ENCODE assay signal across 8 mouse cellular contexts in genomic region chr14:18326968-18327672, GRCm38 (mm10). TPM values are rescaled to one million over a fixed set of nuclear protein-coding genes. Genes with fewer than 3 reads are reported as not detected.
DNase-seq lines count a peak whose midpoint lies in the region; ATAC-seq and TF ChIP-seq lines count a peak whose summit lies in the region.

No protein-coding gene starts in this region.

- peak overlapping the region; percentile 20 for H3K9ac ChIP-seq in ES-Bruce4 (ENCODE audit: low read depth, poor library complexity, severe bottlenecking)
- H3K9ac ChIP-seq in kidney, embryonic 14.5 days (ENCODE audit: low read depth, low read length) = peak overlapping the region; percentile 56
- H3K9ac ChIP-seq in lung, embryonic 14.5 days = peak overlapping the region; percentile 52

- DNase-seq in 3134 (ENCODE audit: extremely low read depth, insufficient read length, low spot score) = peak; percentile 5
- peak; percentile 49 to 58 for DNase-seq in cerebellum, postnatal 25 days
- peak; percentile 9 to 16 for DNase-seq in heart, adult 9 months (ENCODE audit: low spot score in 2 of 2)
- DNase-seq in lung, embryonic 14.5 days = peak; percentile 31
- peak; percentile 39 for DNase-seq in right cerebral cortex, postnatal 4 days

- TF ChIP-seq POLR2A in ES-Bruce4 (IDR thresholded peaks at IDR 0.05; ENCODE audit: insufficient read depth, low read length) = no peak

- H3K9me3 ChIP-seq in ES-Bruce4 (replicated peaks; ENCODE audit: control insufficient read depth, insufficient read depth, low read length, poor library complexity, severe bottlenecking) = no peaks in the 10 kb centered on the region
- H3K9me3 ChIP-seq in kidney, embryonic 14.5 days (ENCODE audit: control insufficient read depth, low read length) = no peaks in the 10 kb centered on the region
- H3K9me3 ChIP-seq in lung, embryonic 14.5 days (ENCODE audit: low read depth, low read length) = no peaks in the 10 kb centered on the region

- peaks cover 2% of the 10 kb centered on the region; the same call in 1 of the 2 replicates for H3K36me3 ChIP-seq in ES-Bruce4 (ENCODE audit: control insufficient read depth, insufficient read depth, low read length, poor library complexity, severe bottlenecking)
- peaks cover 4% of the 10 kb centered on the region; the same call in 1 of the 2 replicates for H3K36me3 ChIP-seq in kidney, embryonic 14.5 days (ENCODE audit: control insufficient read depth, insufficient read depth, low read length)
- H3K36me3 ChIP-seq in lung, embryonic 14.5 days (ENCODE audit: insufficient read depth) = peaks cover 16% of the 10 kb centered on the region

- H3K4me2 ChIP-seq in kidney, embryonic 14.5 days (replicated peaks; ENCODE audit: low read depth, low read length) = peak overlapping the region; percentile 79
- peak overlapping the region; percentile 74 for H3K4me2 ChIP-seq in lung, embryonic 14.5 days

- TF ChIP-seq CTCF in ES-Bruce4 (IDR thresholded peaks at IDR 0.05; ENCODE audit: low read depth, low read length) = no peak
- TF ChIP-seq CTCF in lung, embryonic 14.5 days (IDR thresholded peaks at IDR 0.05; ENCODE audit: low read depth) = no peak

- peaks cover 2% of the 10 kb centered on the region for H3K4me1 ChIP-seq in ES-Bruce4 (ENCODE audit: control insufficient read depth, insufficient read depth, low read length)
- H3K4me1 ChIP-seq in kidney, embryonic 14.5 days (ENCODE audit: control insufficient read depth, insufficient read depth, low read length) = peaks cover 12% of the 10 kb centered on the region; the same call in 1 of the 2 replicates
- H3K4me1 ChIP-seq in lung, embryonic 14.5 days (ENCODE audit: insufficient read depth) = peaks cover 6% of the 10 kb centered on the region

- no peak for TF ChIP-seq EP300 in ES-Bruce4 (IDR thresholded peaks at IDR 0.05; ENCODE audit: insufficient read depth, low read depth, low read length)

- ATAC-seq in kidney, embryonic 14.5 days (ENCODE audit: low FRiP score, low TSS enrichment) = peak; percentile 77
- peak; percentile 19; the same call in 1 of the 2 replicates for ATAC-seq in lung, embryonic 14.5 days (ENCODE audit: insufficient read depth)
- no peak for ATAC-seq in megakaryocyte-erythroid progenitor cell, adult 5-6 weeks (replicated peaks; ENCODE audit: low FRiP score, low TSS enrichment, poor library complexity, severe bottlenecking)

- H3K27me3 ChIP-seq in ES-Bruce4 (ENCODE audit: control insufficient read depth, insufficient read depth, low read length, poor library complexity, severe bottlenecking) = peaks cover 2% of the 10 kb centered on the region
- H3K27me3 ChIP-seq in kidney, embryonic 14.5 days (ENCODE audit: control insufficient read depth, insufficient read depth, low read length) = no peaks in the 10 kb centered on the region
- no peaks in the 10 kb centered on the region for H3K27me3 ChIP-seq in lung, embryonic 14.5 days (ENCODE audit: insufficient read depth, low read length)

- H3K27ac ChIP-seq in ES-Bruce4 (ENCODE audit: insufficient read depth, low read length) = no peak overlapping the region
- no peak overlapping the region for H3K27ac ChIP-seq in kidney, embryonic 14.5 days (ENCODE audit: low read depth, low read length)
- H3K27ac ChIP-seq in lung, embryonic 14.5 days (ENCODE audit: low read depth) = no peak overlapping the region

- H3K4me3 ChIP-seq in ES-Bruce4 (ENCODE audit: low read depth, low read length) = peak overlapping the region; percentile 66
- H3K4me3 ChIP-seq in kidney, embryonic 14.5 days (ENCODE audit: low read length) = peak overlapping the region; percentile 48
- H3K4me3 ChIP-seq in lung, embryonic 14.5 days (ENCODE audit: low read depth, low read length) = peak overlapping the region; percentile 37

- 2% methylated on average over 37 of the region's 37 CpGs for WGBS in kidney, embryonic 14.5 days
- WGBS in lung, embryonic 14.5 days = 3% methylated on average over 37 of the region's 37 CpGs

RNA-seq across cellular contexts. Expression of gene Ube2e1, which starts 4.5 kb away (rescaled TPM):
- polyA plus RNA-seq in ES-Bruce4 (2011; ENCODE audit: insufficient read depth, insufficient read length, low read depth, missing spikeins) = 128 and 144 TPM in 2 replicates
- polyA plus RNA-seq in kidney, embryonic 14.5 days (2014; fragmentation: Nextera tagmentation; extraction: Ambion mirVana) = 48.9 and 120 TPM in 2 replicates
- 49.5 and 50.0 TPM in 2 replicates for polyA plus RNA-seq in lung, embryonic 14.5 days (2014; fragmentation: Nextera tagmentation; extraction: Ambion mirVana)
- 85.8 and 104 TPM in 2 replicates for total RNA-seq in megakaryocyte-erythroid progenitor cell, adult 5-6 weeks (2014; fragmentation: Nextera tagmentation)
- total RNA-seq in megakaryocyte-erythroid progenitor cell, adult 5-6 weeks (2017) = 55.6 and 69.5 TPM in 2 replicates

RNA-seq across cellular contexts. Expression of gene Rpl15, which starts 55.9 kb away (rescaled TPM):
- polyA plus RNA-seq in ES-Bruce4 (2011; ENCODE audit: insufficient read depth, insufficient read length, low read depth, missing spikeins) = 1,134 and 1,178 TPM in 2 replicates
- polyA plus RNA-seq in kidney, embryonic 14.5 days (2014; fragmentation: Nextera tagmentation; extraction: Ambion mirVana) = 551 and 698 TPM in 2 replicates
- polyA plus RNA-seq in lung, embryonic 14.5 days (2014; fragmentation: Nextera tagmentation; extraction: Ambion mirVana) = 533 and 550 TPM in 2 replicates
- 2,368 and 2,511 TPM in 2 replicates for total RNA-seq in megakaryocyte-erythroid progenitor cell, adult 5-6 weeks (2014; fragmentation: Nextera tagmentation)
- 2,162 and 2,291 TPM in 2 replicates for total RNA-seq in megakaryocyte-erythroid progenitor cell, adult 5-6 weeks (2017)

RNA-seq across cellular contexts. Expression of gene Nkiras1, which starts 56.2 kb away (rescaled TPM):
- 15.5 and 16.6 TPM in 2 replicates for polyA plus RNA-seq in ES-Bruce4 (2011; ENCODE audit: insufficient read depth, insufficient read length, low read depth, missing spikeins)
- 12.8 and 14.4 TPM in 2 replicates for polyA plus RNA-seq in kidney, embryonic 14.5 days (2014; fragmentation: Nextera tagmentation; extraction: Ambion mirVana)
- 10.2 and 12.8 TPM in 2 replicates for polyA plus RNA-seq in lung, embryonic 14.5 days (2014; fragmentation: Nextera tagmentation; extraction: Ambion mirVana)
- 16.1 and 19.4 TPM in 2 replicates for total RNA-seq in megakaryocyte-erythroid progenitor cell, adult 5-6 weeks (2014; fragmentation: Nextera tagmentation)
- 9.0 and 11.5 TPM in 2 replicates for total RNA-seq in megakaryocyte-erythroid progenitor cell, adult 5-6 weeks (2017)
